Mouse (Mus musculus) fat pad, adult 2 months (tissue): Measurements from ENCODE around the gene Bsnd.
A peak's percentile ranks its signal among the peaks of the same experiment; 100 is the strongest.

Experiments
- DNase-seq: peaks from one replicate; pipeline ENCODE4 v3.0.0-alpha.2; 2011; ENCODE audit warnings: low read depth, low spot score; ENCODE audit errors: extremely low read depth

Bsnd gene

DNA sequence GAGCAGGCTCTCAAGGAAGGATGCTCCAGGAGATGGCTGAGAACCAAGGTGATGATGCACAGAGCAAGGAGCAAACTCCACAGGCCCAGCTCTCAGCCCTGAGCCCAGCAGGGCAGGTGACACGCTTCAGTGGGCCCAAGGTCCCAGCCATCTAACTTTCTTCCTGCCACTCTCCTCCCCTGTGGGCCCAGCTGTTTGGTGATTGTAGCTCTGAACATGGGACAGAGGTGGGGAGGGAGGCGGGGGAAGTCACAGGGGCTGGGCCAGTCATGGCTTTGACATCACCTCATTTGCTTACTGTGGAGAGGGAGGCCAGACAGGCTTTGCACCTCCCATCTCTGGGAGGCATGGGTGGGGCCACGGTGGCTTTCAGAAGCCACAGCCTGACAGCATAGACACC lies at the start of gene Bsnd:
Gene Bsnd (minus strand): TSS at position 168 of the 400 bp plus-strand sequence.
- no peak for DNase-seq

DNA sequence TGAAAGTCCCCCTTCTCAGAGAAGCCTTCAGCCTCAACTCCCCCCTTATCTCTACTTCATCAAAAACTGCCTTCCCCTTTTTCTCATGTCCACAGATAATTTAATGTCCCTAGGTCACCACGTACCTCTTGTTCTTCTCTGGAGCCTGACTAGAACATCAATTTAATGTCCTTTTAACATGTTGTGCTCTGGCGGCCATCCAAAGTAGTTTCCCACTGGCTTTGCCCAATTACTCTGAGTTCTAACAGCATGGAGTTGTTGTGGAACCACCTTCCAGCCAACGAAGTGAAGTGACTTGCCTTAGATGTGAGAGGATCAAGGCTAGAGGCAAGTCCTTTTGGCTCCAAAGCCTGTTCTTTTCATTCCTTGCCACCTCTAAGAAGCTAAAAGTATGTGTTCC lies 49.4 kb upstream of the Bsnd start:
- no peak for DNase-seq

DNA sequence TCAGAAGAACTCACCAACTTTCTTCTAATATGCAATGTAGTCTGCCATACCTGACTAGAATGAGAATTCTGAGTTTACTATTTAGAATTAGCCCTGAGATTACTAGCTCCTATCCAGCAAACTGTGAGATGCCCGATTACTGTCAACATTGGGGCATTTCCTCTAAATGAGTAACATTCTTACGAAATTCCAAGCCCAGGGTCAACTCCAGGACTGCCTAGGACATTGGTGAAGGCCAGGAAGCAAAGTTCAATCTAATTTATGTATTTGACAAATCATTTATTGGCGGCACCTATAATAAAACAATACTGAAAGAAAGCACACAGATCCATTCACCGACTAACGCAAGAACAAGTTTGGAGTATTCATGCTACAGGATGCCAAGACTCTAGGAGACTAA lies 47.7 kb upstream of the Bsnd start:
- no peak for DNase-seq

DNA sequence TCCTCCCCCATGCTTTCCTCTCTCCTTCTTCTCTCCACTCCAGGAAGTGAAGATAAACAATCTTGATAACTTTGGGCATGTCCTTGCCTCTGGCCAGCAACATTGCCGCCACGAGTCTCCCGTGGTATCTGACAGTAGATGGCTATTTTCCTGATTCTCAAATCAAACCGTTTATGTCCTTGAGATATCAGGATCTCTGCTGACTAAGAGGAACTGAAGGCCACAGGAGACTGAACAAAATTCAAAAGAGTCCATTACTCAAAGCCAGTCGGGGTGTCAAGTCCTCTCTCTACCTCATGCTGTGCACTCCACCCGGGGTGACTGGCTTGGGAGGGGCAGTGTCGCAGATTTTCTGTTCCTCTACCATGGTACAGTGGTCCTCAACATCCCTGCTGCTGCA lies 42.2 kb upstream of the Bsnd start:
- no peak for DNase-seq

DNA sequence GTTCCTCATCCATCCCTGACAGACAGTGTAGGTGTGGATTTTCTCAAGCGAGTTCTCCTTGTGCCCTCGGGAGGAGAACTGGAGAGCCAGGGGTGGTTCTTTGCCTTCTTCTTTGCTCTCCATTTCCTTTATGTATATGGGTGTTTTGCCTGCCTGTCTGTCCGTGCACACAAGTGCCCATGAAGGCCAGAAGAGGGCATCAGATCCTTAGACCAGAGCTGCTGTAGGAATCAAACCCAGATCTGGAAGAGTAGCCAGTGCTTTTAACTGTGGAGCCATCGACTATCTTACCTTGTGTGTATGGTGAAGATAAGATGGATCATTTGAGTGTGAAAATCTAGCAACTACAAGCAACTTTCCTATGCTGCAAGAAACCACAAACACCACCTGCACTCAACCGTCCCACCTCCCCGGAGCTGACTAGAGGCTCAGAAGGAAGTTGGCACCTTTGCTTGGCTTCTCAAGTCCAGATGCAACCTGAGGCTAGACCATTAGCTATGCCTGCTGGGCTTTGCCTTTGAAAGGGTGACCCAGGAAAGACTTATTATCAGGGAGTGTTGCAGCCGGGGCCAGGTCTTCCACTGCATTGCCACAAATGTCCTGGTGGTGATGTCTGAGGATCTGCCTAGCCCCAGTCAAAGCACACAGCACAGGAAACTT lies 41.5 kb upstream of the Bsnd start:
- DNase-seq: no peak

DNA sequence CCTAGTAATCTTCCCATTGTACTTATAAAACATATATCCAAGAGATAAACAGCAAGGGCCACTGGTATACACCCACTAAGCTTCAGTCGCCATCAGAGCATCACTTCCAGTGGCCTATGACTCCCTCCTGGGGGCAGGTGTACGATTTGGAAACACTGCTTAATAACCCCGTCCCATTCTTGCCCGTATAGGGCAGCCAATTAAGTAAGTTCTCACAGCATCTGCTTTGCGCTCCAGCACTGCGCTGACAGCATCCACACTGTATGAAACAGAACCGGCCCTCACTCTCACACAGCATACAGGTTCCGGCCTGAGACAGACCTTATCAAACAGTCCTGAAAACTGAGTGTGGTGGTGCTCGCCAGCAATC lies 38.0 kb upstream of the Bsnd start:
- DNase-seq: no peak

DNA sequence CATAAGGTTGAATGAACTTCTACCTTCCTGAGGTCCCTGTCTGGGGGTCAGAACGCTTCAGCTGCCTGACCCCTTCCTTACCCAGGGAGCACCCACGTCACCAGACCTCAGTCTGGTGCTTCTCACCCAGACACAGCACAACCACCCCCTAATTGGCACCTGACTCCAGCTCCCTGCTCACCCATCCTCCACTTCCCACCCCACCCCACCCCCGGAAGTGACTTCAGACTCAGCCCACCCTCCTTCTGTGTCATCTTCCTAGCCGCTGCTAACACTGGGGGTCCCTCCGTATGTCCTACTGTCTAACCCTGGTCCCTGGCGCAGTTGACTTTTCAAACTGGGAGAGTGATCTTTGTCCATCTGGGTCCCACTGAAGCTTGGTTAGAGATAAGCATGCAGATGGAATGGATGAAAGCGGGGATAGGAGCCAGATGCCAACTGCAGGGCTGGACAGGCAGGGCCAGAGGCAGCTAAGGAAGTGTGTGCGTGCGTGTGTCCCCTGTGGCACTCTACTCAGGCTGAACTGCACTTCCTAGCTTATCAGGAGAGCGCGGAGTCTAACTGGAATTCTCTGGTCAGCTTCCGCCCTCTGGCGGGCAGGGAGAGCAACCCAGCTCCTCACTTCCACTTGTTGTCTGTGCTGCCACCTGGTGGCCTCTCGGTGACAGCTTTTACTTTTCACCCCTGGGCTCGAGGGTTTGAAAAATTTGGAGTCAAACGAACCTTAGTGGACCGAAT lies 37.5 kb upstream of the Bsnd start:
- DNase-seq: no peak

DNA sequence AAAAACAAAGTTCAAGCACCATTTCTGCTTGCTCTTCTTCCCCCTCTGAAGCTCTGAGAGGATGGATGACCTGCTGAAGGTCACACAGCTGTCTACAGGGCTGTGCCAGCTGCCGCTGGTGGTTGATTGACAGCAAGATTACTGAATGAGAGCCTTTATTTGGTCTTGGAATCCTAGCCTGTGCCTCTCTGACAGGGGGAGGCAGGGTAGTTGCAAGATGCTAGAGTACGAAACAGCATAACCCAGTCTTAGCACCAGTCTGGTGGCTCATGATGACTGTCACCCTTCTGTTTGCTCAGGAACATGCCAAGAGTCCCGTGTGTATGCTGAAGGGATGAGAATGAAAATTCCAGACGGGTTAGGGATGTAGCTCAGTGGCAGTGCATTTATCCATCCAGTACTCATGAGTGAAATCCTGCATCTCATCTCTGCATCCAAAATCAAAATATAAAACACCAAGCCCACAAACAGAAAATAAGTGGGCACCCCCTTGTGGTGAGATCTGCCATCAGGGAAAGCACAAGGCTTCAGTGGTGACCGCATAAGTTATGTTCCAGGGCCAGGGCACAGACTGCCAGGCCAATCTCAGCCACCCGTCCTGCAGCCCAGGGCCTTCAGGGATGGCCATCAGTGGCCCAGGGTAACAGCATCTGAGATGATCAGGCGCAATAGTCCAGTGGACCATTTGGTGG lies 35.9 kb upstream of the Bsnd start:
- no peak for DNase-seq

DNA sequence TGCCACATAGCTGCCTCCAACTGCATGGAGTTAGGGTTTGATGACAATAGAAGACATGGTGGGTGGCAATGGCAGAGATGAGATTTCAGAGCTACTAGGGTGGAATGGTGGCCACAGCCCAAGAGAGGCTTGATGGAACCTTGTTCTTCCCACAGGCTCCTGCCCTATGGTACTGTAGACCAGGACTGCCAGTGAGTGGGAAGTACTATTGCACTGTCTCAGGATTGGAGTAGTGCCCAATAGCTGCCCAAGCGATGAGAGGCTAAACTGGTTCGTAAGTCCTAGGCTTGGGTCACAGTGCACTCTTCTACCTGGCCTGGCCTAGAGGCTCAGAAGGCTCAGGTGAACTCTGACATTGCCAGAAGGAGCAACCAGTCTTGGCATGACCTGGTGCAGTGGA lies 32.9 kb upstream of the Bsnd start:
- DNase-seq: peak; percentile 99

DNA sequence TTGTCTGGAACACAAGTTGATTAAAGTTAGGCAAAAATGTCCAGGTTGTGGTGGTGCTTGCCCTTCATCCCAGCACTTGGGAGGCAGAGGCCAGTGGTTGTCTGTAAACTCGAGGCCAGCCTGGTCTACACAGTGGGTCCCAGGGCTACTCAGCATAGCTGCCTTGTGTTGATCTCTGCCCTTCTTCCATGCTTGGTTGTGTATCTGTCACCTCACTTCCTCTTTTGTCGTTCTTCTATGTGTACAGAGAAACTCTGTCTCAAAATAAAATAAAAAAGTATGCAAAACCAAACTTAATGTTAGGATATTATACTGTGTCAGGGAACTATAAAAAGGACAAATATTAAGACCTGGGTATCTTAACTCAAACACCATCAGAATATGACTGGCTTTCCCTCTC lies 32.0 kb upstream of the Bsnd start:
- DNase-seq: no peak

DNA sequence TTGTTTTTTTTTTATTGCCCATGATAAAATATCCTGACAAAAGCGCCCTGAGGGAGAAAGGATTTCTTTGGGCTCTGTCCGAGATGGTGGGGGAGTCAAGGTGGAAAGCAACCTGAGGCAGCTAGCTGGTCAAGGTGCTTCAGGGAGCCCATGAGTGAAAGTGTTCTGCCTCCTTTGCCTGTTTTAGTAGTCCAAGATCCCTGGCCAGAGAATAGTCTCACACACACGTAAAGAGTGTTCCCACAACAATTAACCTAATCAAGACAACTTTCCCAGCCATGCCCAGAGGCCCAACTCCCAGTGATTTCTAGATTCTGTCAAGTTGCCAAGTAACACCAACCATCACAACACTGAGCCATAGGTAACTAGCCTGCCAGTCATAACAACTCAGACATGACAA lies 30.5 kb upstream of the Bsnd start:
- DNase-seq: peak; percentile 91

DNA sequence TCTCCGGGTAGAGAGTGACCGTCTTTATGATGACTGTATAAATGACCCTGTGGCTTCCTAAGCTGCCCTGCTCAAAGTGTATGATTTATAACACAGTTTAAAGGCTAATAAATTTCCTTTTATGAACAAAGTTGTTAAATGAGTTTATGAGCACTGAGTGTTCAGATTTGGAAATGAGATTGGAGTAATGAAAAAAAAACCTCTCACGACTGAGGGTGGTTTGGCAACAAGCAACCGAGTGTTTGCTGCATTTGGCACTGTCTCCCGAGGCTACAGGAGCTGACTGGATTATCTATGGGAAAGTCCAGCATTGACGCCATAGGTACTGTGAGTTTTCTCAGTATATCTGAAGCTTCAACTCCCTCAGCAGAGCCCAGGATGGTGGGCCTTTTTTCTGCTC lies 22.5 kb upstream of the Bsnd start:
- peak; percentile 96 for DNase-seq

DNA sequence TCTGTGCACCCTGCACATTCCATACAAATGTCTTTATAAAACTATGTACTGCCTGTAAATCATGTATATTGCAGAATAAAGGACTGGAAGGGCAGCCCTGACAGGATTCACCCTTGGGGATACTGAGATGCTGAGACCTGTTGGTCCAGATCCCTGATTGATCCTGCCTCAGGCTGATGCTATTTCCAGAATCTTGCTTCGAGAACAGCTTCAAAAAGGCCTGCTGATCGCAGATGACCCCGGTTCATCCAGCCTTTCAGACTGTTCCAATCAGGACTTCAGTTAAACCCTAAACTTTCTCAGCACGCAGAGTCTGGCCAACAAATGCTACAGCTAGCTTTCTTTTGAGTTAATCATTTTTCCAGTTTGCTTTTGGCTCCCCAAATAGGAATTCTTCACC lies 17.8 kb upstream of the Bsnd start:
- DNase-seq: peak; percentile 87

DNA sequence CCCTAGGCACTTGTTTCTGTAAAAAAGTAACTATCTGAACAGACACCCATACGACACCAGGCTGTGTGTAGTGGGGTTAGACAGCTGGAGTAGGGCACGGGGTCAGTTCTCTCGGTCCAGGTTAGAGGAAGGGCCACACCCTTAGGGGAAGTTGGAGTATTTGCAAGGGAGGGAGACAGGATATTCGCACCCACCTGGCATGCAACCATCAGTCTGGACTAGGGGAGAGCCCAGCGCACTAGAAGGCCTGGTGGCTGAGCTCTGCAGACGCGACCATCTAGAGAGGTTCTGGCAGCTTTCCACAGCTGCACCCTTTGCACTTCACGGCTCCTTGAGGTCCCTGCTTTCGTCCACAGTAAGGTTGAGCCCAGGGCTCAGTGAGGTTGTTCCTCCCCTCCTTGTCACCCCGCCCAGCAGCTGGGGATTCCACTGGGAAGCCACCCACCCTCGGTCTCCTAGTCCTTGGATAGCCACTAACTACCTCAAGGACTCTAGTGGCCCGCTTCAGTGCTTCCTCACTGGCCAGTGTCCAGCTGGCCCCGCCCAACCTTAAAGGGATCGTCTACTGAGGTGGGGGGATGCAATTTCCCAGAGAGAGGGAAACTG lies 13.5 kb upstream of the Bsnd start:
- DNase-seq: no peak

DNA sequence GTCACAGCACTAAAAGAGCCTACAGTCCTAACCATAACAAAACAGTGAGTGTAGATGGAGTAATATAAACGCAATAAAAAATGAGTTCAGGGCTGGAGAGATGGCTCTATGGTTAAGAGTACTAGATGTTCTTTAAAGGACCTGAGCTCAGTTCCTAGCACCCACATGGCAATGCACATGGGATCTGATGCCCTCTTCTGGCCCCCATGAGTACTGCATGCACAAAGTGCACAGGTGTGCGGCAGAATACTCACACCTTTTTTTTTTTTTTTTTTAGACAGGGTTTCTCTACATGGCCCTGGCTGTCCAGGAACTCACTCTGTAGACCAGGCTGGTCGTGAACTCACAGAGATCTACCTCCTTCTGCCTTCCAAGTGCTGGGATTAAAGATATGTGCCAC lies 11.5 kb upstream of the Bsnd start:
- DNase-seq: no peak

DNA sequence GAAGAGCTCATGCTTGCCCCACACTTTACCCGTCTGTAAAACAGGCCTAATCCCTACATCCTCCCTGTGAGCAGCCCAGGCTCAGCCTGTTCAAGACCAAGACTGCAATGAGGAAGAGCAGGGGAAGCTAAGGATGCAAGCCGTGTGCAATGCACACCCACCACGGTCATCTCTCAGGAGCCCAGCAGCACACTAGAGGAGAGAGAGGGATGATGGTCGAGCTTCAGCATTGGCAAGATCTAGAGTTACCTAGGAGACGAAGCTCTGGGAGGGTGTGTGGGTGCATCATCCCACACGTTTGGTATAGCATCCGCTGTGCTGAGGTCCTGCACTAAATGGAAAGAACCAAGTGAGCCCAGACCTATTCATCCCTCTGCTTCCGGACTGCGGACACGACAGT lies 8.0 kb upstream of the Bsnd start:
- DNase-seq: no peak

DNA sequence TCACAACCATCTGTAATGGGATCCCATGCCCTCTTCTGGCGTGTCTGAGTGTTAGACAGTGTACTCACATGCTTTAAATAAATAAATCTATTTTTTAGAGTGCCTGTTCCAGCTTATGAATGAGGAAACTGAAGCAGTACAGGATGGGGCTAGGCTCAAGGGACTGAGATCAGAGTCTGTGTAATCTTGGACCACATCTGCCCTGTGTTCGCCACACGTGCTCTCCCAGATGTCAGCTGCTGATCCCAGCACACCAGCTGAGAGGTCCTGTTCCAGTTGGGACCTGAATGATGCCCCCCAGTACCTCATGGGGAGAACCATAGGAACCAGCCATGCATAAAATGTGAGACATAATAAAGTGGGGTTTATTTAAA lies 6.4 kb upstream of the Bsnd start:
- DNase-seq: no peak

DNA sequence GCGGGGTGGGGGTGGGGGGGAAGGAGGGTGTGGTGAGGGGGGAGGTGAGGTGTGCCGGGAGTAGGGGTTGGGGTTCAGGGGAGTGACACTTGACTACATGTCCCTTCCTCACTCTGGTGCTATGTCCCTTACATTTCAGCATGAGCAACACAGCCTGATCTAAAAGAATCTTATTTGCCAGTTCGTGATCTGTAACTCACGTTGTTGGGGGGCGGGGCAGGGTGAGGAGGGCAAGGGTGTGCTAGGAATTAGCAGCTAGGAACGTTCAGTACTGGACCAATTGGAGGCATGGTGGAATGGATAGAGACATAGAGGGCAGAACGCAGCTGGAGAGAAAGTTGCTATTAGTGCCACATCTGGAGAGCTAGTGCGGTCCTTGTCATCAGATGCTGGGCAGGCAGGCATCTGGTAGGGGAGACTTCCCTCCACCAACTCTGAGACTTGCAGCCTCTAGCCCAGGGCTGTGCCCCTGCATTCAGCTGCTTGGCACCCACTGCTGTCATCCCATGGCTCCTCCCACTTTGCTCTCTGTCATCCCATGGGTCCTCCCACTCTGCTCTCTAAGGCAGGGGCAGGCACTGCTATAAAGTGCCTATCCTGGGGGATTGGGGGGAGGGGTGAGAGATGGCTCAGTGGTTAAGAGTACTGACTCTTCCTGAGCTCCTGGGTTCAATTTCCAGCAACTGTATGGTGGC lies 5.8 kb upstream of the Bsnd start:
- no peak for DNase-seq

DNA sequence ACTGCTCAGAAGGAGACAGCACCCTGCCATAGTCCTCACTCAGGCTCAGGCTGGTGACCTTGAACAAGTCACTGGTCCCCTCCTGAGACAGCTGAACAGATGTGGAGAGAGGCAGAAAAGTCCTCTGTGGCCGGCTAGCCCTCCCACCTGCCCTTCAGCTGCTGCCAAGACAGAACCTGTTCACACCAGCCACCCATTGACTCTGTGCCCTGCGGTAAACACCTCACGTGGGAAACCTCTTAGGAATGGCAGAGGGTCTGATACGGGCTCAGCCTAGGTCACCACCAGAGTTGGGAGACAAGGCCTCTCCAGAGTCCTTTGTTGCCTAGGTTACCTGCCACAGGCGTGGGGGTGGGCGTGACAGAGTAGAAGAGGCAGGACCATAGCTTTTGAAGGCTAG lies 4.8 kb upstream of the Bsnd start:
- DNase-seq: no peak

DNA sequence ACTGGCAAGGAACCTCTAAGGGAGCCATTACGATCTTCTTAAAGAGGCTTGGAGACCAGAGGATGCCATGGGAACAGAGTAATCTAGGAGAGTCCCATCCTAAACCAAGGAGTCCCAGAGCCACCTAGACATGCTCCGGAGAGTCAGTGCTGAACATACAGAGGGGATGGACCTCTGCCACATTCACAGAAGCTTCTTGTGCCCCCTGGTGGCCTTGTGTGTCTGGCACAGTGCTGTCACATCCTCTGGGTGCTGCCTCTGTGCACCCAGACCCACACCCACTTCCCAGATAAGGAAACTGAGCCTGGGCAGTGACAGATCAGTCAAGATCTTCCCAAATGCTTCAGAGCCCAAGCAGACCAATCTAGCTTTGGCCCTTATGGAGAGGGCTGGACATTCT lies 1.6 kb upstream of the Bsnd start:
- DNase-seq: no peak

DNA sequence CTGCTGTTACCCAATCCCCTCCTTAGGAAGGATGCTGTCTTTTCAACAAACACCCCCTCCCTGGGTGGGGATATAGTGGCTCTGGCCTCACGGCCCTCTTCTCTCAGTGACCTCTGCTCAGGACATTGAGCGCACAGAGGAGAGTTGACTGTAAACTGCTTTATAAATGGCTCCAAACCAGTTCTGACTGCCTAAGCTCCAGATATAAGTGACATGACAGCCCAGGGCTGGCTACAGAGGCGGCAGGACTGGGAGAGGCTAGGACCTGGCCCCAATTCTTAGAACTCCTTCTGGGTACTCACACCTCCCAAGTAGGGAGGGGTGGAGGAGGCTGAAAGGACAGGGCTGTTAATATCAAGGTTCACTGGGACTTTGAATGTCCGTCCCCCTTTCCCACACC lies 1.5 kb downstream of the Bsnd start:
- DNase-seq: no peak
